Mouse (Mus musculus): ENCODE measurements around the gene Pdzrn4. TPM values are rescaled to one million over a fixed set of nuclear protein-coding genes. Genes with fewer than 3 reads are reported as not detected.
"Not testable (repeated sequence)": the region's sequence is repeated elsewhere in the genome, so short reads cannot be mapped to it uniquely, and the experiment has no call there.

Gene Pdzrn4
- polyA plus RNA-seq (2017; shearing (Covaris generic)): not detected

DNA sequence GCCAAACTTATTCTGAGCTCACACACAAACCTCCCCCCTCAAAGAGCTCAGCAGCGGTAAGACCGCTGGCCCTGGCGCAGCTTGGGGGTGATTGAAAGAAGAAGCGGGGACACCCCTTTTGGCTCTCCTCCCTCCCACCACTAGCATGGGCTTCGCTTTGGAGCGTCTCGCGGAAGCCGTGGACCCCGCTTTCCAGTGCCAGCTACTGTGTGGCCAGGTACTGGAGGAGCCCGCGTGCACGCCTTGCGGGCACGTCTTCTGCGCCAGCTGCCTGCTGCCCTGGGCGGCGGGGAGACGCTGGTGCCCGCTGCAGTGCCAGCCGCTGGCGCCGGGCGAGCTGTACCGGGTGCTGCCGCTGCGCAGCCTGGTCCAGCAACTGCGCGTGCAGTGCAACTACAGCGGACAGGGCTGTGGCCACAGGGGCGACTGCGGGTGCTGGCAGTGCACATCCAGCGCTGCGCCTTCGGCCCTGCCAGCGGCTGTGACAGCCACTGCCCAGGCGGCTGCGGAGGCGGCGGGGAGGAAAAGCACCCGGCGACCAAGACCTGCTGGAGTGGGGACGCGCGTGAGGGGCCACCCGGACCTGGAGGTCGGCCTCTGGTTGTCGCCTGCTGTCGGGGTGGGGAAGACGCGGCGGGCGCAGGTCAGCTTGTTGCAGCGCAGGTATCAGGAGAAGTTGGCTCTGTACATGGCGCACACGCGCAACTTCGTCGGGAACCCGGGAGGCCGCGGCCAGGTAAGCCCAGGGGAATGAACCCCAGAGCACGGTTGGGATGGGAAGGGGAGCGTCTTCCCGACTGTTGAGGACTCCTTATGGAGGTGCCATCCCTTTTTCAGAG is at the start of gene Pdzrn4:
Gene Pdzrn4, plus strand, starts transcription at position 112 of the 839 bp plus-strand sequence.
- ATAC-seq: no peak

- ATAC-seq: no peak
These were observed 49.3 kb upstream of the Pdzrn4 start for GRCm38 (mm10) chr15:92347426-92347825.

GRCm38 (mm10) chr15:92347902-92348301 is 48.8 kb upstream of the Pdzrn4 start:
- ATAC-seq: no peak

- not testable (repeated sequence) for ATAC-seq
These were observed 48.2 kb upstream of the Pdzrn4 start for GRCm38 (mm10) chr15:92348453-92348852.

GRCm38 (mm10) chr15:92364153-92364552 is 32.5 kb upstream of the Pdzrn4 start:
- no peak for ATAC-seq

- no peak for ATAC-seq
These were observed 32.1 kb upstream of the Pdzrn4 start for GRCm38 (mm10) chr15:92364592-92364991.

GRCm38 (mm10) chr15:92394811-92395210 is 1.9 kb upstream of the Pdzrn4 start:
- ATAC-seq: no peak

DNA sequence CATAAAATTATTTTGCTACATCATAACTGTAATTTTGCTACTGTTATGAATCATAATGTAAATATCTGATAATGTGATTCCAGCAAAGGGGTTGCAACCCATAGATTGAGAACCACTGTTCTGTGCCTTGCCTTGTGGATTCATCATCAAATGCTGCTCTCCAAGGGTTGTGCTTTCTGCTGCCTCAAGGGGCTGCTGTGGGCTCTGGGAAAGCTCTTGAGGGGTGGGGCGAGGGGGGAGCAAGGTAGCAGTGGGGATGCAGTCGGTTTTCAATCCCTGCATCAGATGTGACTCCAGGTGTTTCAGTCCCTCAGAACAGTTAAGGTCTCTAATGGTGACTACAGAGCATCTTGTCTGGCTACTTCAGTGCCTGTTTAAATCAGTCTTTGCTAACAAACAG is 2.1 kb downstream of the Pdzrn4 start:
- no peak for ATAC-seq

- ATAC-seq: no peak
These were observed 2.6 kb downstream of the Pdzrn4 start for GRCm38 (mm10) chr15:92399278-92399677.

DNA sequence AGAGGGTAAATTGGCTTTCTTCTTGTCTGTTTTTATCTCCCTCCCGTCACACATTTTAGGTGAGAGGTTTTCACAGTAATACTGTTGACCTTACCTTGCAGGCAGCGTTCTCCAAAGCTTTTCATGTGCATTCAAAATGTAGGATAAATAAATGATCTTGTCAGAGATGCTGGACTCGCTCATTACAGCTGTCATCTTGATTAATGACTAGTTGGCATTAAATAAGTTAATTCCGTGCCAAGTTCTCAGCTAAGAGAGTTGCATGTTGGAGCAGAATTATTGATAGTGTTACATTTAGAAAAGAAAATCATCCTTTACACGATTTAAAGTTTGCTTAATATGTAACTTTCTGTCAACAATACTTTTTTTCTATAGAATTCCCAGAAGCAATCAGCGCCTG is 4.9 kb downstream of the Pdzrn4 start:
- ATAC-seq: no peak

- ATAC-seq: no peak
These were observed 18.6 kb downstream of the Pdzrn4 start for GRCm38 (mm10) chr15:92415323-92415722.

GRCm38 (mm10) chr15:92416141-92416540 is 19.5 kb downstream of the Pdzrn4 start:
- no peak for ATAC-seq

DNA sequence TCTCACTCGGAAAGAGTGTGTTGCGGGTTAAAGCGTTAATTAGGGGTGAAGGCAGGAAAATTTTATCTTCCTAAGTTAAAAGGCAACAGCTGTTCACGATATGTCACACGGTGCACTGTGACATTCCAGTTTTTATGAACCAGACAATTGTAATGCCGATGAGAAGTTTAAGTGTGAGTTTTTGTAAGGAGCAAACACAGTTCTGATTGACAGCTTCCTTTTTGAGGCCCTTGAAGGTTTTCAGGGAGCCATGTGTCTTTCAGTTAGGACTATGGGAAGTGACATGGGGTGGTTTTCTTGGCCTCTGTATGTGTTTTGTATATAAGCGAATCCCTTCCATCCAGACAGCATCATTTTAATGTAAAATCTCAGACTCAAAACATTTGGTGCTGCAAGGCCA is 20.0 kb downstream of the Pdzrn4 start:
- no peak for ATAC-seq

DNA sequence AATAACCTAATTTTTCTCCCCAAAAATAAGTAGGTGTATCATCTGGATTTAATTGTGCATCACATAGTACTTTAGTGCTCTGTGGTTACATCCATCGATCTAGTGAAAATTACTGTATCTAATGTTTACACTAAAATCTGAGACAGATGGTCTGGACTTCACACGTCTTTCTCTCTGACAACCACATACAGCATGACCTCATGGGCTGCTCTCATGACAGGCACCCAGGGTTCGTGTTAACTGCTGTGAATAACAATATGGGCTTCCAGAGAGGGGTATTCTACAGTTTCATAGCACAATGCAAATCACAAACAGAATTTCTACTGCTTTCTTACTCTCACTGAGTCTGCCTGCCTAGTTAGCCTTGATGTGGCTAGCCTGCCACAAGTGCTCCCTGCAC is 20.4 kb downstream of the Pdzrn4 start:
- ATAC-seq: no peak

GRCm38 (mm10) chr15:92434605-92435004 is 37.9 kb downstream of the Pdzrn4 start:
- ATAC-seq: no peak

- no peak for ATAC-seq
These were observed 38.6 kb downstream of the Pdzrn4 start for GRCm38 (mm10) chr15:92435306-92435705.

DNA sequence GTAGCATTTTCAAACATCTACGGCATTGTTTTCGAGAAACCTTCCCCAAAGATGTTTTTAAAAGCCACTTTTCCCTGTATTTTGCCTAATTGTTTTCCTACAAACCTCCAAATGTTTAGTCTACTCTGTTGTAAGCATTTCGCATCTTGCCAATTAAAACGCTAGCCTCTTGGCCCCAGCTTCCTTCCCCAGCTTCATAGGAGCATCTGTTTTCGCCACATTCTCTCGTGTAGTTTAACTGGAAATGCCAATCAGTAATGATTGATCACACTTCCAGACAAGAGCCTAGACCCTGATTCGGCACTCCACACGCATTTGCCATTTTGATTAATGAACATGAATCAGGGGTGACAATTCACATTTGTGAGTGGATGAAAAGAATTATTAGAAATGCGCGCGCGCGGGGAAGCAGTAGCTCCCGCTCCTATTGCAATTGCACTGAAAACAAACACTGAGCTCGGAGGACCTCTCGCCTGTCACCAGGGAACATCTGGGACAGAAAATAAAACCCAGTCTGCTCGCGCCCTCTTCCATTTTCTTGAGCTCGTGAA is 45.0 kb downstream of the Pdzrn4 start:
- ATAC-seq: no peak

- no peak for ATAC-seq
These were observed 51.0 kb downstream of the Pdzrn4 start for GRCm38 (mm10) chr15:92447708-92448147.

GRCm38 (mm10) chr15:92449112-92449511 is 52.4 kb downstream of the Pdzrn4 start:
- ATAC-seq: no peak

DNA sequence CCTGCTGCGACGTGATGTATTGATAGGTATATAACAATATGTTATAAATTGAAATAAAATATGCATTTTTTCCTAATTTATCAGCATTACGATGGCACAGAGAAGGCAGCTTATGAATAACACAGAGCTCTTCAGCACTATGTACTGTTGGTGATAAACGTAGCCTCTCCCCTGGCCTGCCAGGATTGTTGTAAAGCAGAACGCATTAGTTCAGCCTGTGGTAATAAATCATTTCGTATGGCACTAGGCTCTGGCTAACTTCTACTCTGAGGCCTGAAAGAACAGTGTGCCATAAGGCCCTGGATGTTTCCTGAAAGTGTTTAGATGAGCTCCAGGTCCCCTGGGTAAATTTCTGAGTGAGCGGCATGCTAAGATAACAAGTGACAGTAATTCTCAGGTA is 55.9 kb downstream of the Pdzrn4 start:
- no peak for ATAC-seq

- ATAC-seq: no peak
These were observed 85.5 kb downstream of the Pdzrn4 start for GRCm38 (mm10) chr15:92482198-92482597.

DNA sequence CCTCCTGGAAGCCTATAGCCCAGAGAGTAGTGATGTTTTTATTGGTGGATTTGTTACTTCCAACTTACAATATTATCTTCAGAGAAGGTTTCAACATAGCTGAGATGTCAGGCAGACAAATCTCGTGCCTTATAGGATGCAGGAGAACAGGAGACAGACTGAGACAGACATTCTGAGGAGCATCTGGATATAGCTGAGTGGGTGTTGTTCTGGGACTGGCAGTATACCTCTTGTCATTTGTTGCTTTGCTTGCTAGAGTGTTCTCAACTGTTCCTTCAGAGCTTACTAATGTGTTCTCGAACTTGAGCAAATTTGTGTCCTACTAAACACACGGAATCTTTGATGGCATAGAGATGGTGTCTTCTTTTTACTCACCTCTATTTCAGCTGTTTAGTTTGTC is 94.7 kb downstream of the Pdzrn4 start:
- no peak for ATAC-seq

GRCm38 (mm10) chr15:92495465-92496174 is 98.9 kb downstream of the Pdzrn4 start:
- ATAC-seq: no peak

Data from inflammation-experienced regulatory T-cells, adult 6 months (primary cell).